Mouse (Mus musculus): ENCODE measurements around the gene Capns2.

DNA sequence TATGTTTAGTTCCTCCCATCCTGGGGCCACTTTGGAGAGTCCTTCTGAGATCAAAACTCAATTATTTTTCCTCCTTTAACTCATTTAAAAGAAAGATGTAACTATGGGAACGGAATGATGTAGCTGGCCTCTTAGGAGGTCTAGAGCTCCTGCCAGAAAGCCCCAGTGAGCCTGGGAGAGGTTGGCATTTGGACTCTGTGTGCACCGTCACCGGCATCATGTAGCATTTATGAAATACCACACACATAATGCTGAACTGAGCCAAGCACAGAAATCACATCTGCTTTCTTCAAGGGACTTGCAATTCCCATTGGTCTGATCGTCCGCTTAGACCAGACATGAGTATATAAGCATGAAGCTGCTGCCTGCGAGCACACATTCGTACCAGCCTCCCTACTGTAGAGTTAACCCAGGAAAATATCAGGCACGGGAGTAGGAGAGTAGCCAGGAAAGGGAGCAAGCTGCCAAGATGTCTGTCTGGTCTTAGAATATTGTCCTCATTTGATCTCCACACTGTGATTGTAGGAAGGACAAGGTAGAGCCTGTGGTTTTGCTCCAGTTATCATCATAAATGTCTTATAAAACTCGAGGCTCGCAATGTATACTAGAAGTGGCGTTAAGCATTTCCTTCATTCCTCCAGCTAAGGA lies 2.4 kb downstream of the Capns2 start:
- no peak for TF ChIP-seq CTCF (IDR thresholded peaks at IDR 0.05)
- no peak for TF ChIP-seq POLR2A (IDR thresholded peaks at IDR 0.05; ENCODE audit: insufficient read depth, low read depth, low read length)
- TF ChIP-seq EP300 (IDR thresholded peaks at IDR 0.05; ENCODE audit: insufficient read depth, low read depth, low read length) = no peak

Measured in heart, adult 2 months (tissue).